Mouse (Mus musculus) kidney, postnatal 0 days (tissue): Measurements from ENCODE around the gene Tango6. TPM values are rescaled to one million over a fixed set of nuclear protein-coding genes. Genes with fewer than 3 reads are reported as not detected.
A peak's percentile ranks its signal among the peaks of the same experiment; 100 is the strongest.

Source experiments
- ATAC-seq: fragments of 200-750 bp; cut with Nextera tagmentation; replicated peaks from 2 replicates; pipeline ENCODE4 v1.8.0; 2017; ENCODE audit warnings: low read depth, moderate number of reproducible peaks, moderate TSS enrichment, moderate library complexity; ENCODE audit not compliant: low FRiP score
- DNase-seq: peaks from one replicate; pipeline ENCODE4 v3.0.0-alpha.2; 2016; ENCODE audit warnings: low spot score
- H3K27ac ChIP-seq: fragments of 300-500 bp; sonication (generic); 2 replicates; pipeline ENCODE4 v1.5.1; 2014; ENCODE audit warnings: mild to moderate bottlenecking
- H3K27me3 ChIP-seq: fragments of 300-500 bp; sonication (generic); 2 replicates; pipeline ENCODE4 v1.6.1; 2014; ENCODE audit warnings: low read length, mixed read lengths; ENCODE audit not compliant: insufficient read depth
- H3K36me3 ChIP-seq: fragments of 300-500 bp; sonication (generic); 2 replicates; pipeline ENCODE4 v1.6.1; 2014; ENCODE audit warnings: low read length, mixed read lengths; ENCODE audit not compliant: insufficient read depth
- H3K4me1 ChIP-seq: fragments of 300-500 bp; sonication (generic); replicated peaks from 2 replicates; pipeline ENCODE4 v1.6.1; 2014; ENCODE audit warnings: antibody characterized with exemption, low read length, mixed read lengths; ENCODE audit not compliant: insufficient read depth
- H3K4me2 ChIP-seq: fragments of 300-500 bp; sonication (generic); 2 replicates; pipeline ENCODE4 v1.6.1; 2014; ENCODE audit warnings: mild to moderate bottlenecking, low read length, moderate library complexity, mixed read lengths
- H3K4me3 ChIP-seq: fragments of 300-500 bp; sonication (generic); replicated peaks from 2 replicates; pipeline ENCODE4 v1.5.1; 2014; ENCODE audit warnings: low read depth, low read length
- H3K9ac ChIP-seq: fragments of 300-500 bp; sonication (generic); 2 replicates; pipeline ENCODE4 v1.6.1; 2014; ENCODE audit warnings: low read depth, low read length
- H3K9me3 ChIP-seq: fragments of 300-500 bp; sonication (generic); replicated peaks from 2 replicates; pipeline ENCODE4 v1.6.1; 2016; ENCODE audit warnings: low read length, inconsistent platforms, mixed read lengths
- CTCF ChIP-seq: IDR thresholded peaks from 2 replicates; pipeline ENCODE4 v1.5.1; 2016; ENCODE audit warnings: antibody characterized with exemption, low read depth, mild to moderate bottlenecking, moderate library complexity
- WGBS: fragments of 180-500 bp; shearing (Covaris S2); extraction: QIAGEN DNeasy Blood & Tissue Kit; methylation state at CpG from one replicate; pipeline ENCODE4 v1.1.7; 2014; 5-methylcytosine and 5-hydroxymethylcytosine counted together
- polyA plus RNA-seq: library from polyadenylated mRNA; unstranded; fragments of >200 nt; fragmentation: Nextera tagmentation; extraction: Ambion mirVana; gene quantifications from 2 replicates; pipeline ENCODE4 v1.2.1, GENCODE M21; 2015

Tango6 gene
- polyA plus RNA-seq, 1 experiment from 2014 or later: 6.4 TPM

- H3K27me3 ChIP-seq: no peaks in the 10 kb centered on the region
- H3K4me2 ChIP-seq: no peak overlapping the region
- H3K4me1 ChIP-seq: no peaks in the 10 kb centered on the region
- H3K9me3 ChIP-seq: no peaks in the 10 kb centered on the region; the same call in 1 of the 2 replicates
- no peak overlapping the region for H3K4me3 ChIP-seq
- H3K36me3 ChIP-seq: peaks cover 7% of the 10 kb centered on the region; the same call in 1 of the 2 replicates
- no peak overlapping the region for H3K9ac ChIP-seq
- DNase-seq (no peak), ATAC-seq (no peak)
- WGBS: 29% methylated on average over 9 of the region's 9 CpGs
- no peak overlapping the region for H3K27ac ChIP-seq
- TF ChIP-seq CTCF: peak; percentile 9; the same call in 1 of the 2 replicates
These were observed 126.9 kb downstream of the Tango6 start for GRCm38 (mm10) chr8:106809726-106810125.

- ATAC-seq: no peak
- H3K27me3 ChIP-seq: no peaks in the 10 kb centered on the region
- 91% methylated on average over 7 of the region's 7 CpGs for WGBS
- DNase-seq: no peak
- H3K4me2 ChIP-seq: no peak overlapping the region
- no peak overlapping the region for H3K9ac ChIP-seq
- H3K4me1 ChIP-seq: no peaks in the 10 kb centered on the region
- TF ChIP-seq CTCF: no peak
- H3K9me3 ChIP-seq: no peaks in the 10 kb centered on the region; the same call in 1 of the 2 replicates
- no peak overlapping the region for H3K27ac ChIP-seq
- H3K4me3 ChIP-seq: no peak overlapping the region
- peaks cover 7% of the 10 kb centered on the region; the same call in 1 of the 2 replicates for H3K36me3 ChIP-seq
These were observed 127.5 kb downstream of the Tango6 start for GRCm38 (mm10) chr8:106810406-106810805.

GRCm38 (mm10) chr8:106812560-106812959, 129.7 kb downstream of the Tango6 start:
- DNase-seq: no peak
- Histone ChIP-seq H3K27me3 (no peaks in the 10 kb centered on the region), H3K4me3 (no peak overlapping the region), H3K9me3 (no peaks in the 10 kb centered on the region), H3K27ac (no peak overlapping the region), H3K4me2 (no peak overlapping the region), H3K9ac (no peak overlapping the region), H3K4me1 (peaks cover 3% of the 10 kb centered on the region; the same call in 1 of the 2 replicates), H3K36me3 (peaks cover 4% of the 10 kb centered on the region; the same call in 1 of the 2 replicates)
- no peak for ATAC-seq
- TF ChIP-seq CTCF: no peak
- 95% methylated on average over 4 of the region's 4 CpGs for WGBS

GRCm38 (mm10) chr8:106816431-106817170, 133.7 kb downstream of the Tango6 start:
- peaks cover 6% of the 10 kb centered on the region; the same call in 1 of the 2 replicates for H3K4me1 ChIP-seq
- H3K27me3 ChIP-seq: no peaks in the 10 kb centered on the region
- DNase-seq (no peak), ATAC-seq (no peak)
- 61% methylated on average over 9 of the region's 9 CpGs for WGBS
- H3K9ac ChIP-seq: no peak overlapping the region
- no peak overlapping the region for H3K4me3 ChIP-seq
- no peak overlapping the region for H3K4me2 ChIP-seq
- 0 out of 2 replicates have a peak, but pooled peaks cover 3% of the 10 kb centered on the region for H3K36me3 ChIP-seq
- H3K27ac ChIP-seq: peak overlapping the region; percentile 40; the same call in 1 of the 2 replicates
- no peak for TF ChIP-seq CTCF
- no peaks in the 10 kb centered on the region for H3K9me3 ChIP-seq

- no peak for ATAC-seq
- H3K4me2 ChIP-seq: no peak overlapping the region
- H3K9me3 ChIP-seq: no peaks in the 10 kb centered on the region
- no peak overlapping the region for H3K4me3 ChIP-seq
- no peak overlapping the region for H3K27ac ChIP-seq
- 70% methylated on average over 4 of the region's 4 CpGs for WGBS
- H3K36me3 ChIP-seq: 0 out of 2 replicates have a peak, but pooled peaks cover 5% of the 10 kb centered on the region
- no peak overlapping the region for H3K9ac ChIP-seq
- no peaks in the 10 kb centered on the region for H3K27me3 ChIP-seq
- TF ChIP-seq CTCF: no peak
- no peak for DNase-seq
- peaks cover 7% of the 10 kb centered on the region; the same call in 1 of the 2 replicates for H3K4me1 ChIP-seq
These were observed 134.3 kb downstream of the Tango6 start for GRCm38 (mm10) chr8:106817171-106817545.

- TF ChIP-seq CTCF: no peak
- H3K9me3 ChIP-seq: no peaks in the 10 kb centered on the region
- 70% methylated on average over 17 of the region's 17 CpGs for WGBS
- H3K4me2 ChIP-seq: no peak overlapping the region
- H3K4me3 ChIP-seq: no peak overlapping the region
- DNase-seq (no peak), ATAC-seq (no peak)
- H3K36me3 ChIP-seq: 0 out of 2 replicates have a peak, but pooled peaks cover 7% of the 10 kb centered on the region
- peak overlapping the region; percentile 68; the same call in 1 of the 2 replicates for H3K27ac ChIP-seq
- H3K4me1 ChIP-seq: peaks cover 7% of the 10 kb centered on the region; the same call in 1 of the 2 replicates
- no peak overlapping the region for H3K9ac ChIP-seq
- no peaks in the 10 kb centered on the region for H3K27me3 ChIP-seq
These were observed 136.0 kb downstream of the Tango6 start for GRCm38 (mm10) chr8:106818626-106819515.
